ENCODE assay signal across 12 mouse cellular contexts in genomic region chr14:122472647-122473046, GRCm38 (mm10). TPM values are rescaled to one million over a fixed set of nuclear protein-coding genes. Genes with fewer than 3 reads are reported as not detected.
DNase-seq lines count a peak whose midpoint lies in the region; ATAC-seq and TF ChIP-seq lines count a peak whose summit lies in the region.
"Had no signal": no experiment of that assay in that cellular context is flagged by ENCODE, and none has a peak within 500 bp of the region (broad histone marks: within the 10 kb centered on the region; RNA-seq: fewer than 3 reads in every experiment).

No protein-coding gene starts in this region.

- H3K4me3 ChIP-seq in forebrain, embryonic 11.5 days (ENCODE audit: low read depth, low read length): peak overlapping the region; percentile 84
- peak overlapping the region; percentile 88 for H3K4me3 ChIP-seq in limb, embryonic 10.5 days
- H3K4me3 ChIP-seq in neural tube, embryonic 12.5 days: peak overlapping the region; percentile 69
- no peak overlapping the region for H3K4me3 ChIP-seq in liver, postnatal 0 days (ENCODE audit: low read depth, low read length)

- TF ChIP-seq EP300 in liver, postnatal 0 days (IDR thresholded peaks at IDR 0.05; ENCODE audit: low read depth): no peak

- TF ChIP-seq CTCF in liver, postnatal 0 days (IDR thresholded peaks at IDR 0.05; ENCODE audit: low read depth): no peak

- peaks cover 12% of the 10 kb centered on the region; the same call in 1 of the 2 replicates for H3K4me1 ChIP-seq in forebrain, embryonic 11.5 days (replicated peaks; ENCODE audit: control insufficient read depth, insufficient read depth, low read length)
- H3K4me1 ChIP-seq in limb, embryonic 10.5 days: peaks cover 78% of the 10 kb centered on the region
- H3K4me1 ChIP-seq in neural tube, embryonic 12.5 days: peaks cover 34% of the 10 kb centered on the region
- H3K4me1 ChIP-seq in liver, postnatal 0 days (ENCODE audit: insufficient read depth): peaks cover 13% of the 10 kb centered on the region

- no peaks in the 10 kb centered on the region for H3K36me3 ChIP-seq in forebrain, embryonic 11.5 days (ENCODE audit: control insufficient read depth, insufficient read depth, low read length)
- H3K36me3 ChIP-seq in limb, embryonic 10.5 days: peaks cover 7% of the 10 kb centered on the region; the same call in 1 of the 2 replicates
- H3K36me3 ChIP-seq in neural tube, embryonic 12.5 days: no peaks in the 10 kb centered on the region
- H3K36me3 ChIP-seq in liver, postnatal 0 days (replicated peaks; ENCODE audit: insufficient read depth, low read length): no peaks in the 10 kb centered on the region

- ATAC-seq in forebrain, embryonic 11.5 days (replicated peaks; ENCODE audit: low FRiP score): no peak
- ATAC-seq in neural tube, embryonic 12.5 days (ENCODE audit: low FRiP score, low read depth): no peak
- no peak for ATAC-seq in liver, postnatal 0 days

- peak overlapping the region; percentile 68 for H3K9ac ChIP-seq in forebrain, embryonic 11.5 days (ENCODE audit: low read length)
- H3K9ac ChIP-seq in neural tube, embryonic 12.5 days: peak overlapping the region; percentile 35; the same call in 1 of the 2 replicates
- H3K9ac ChIP-seq in liver, postnatal 0 days (replicated peaks): no peak overlapping the region

- peaks cover 12% of the 10 kb centered on the region for H3K27me3 ChIP-seq in forebrain, embryonic 11.5 days (ENCODE audit: control insufficient read depth, insufficient read depth, low read length)
- H3K27me3 ChIP-seq in limb, embryonic 10.5 days (ENCODE audit: low read depth, poor library complexity, severe bottlenecking): peaks cover 86% of the 10 kb centered on the region
- peaks cover 73% of the 10 kb centered on the region for H3K27me3 ChIP-seq in neural tube, embryonic 12.5 days (replicated peaks)
- H3K27me3 ChIP-seq in liver, postnatal 0 days (ENCODE audit: insufficient read depth, low read length): peaks cover 100% of the 10 kb centered on the region

- 5% methylated on average over 5 of the region's 5 CpGs for WGBS in forebrain, embryonic 11.5 days
- 0% methylated on average over 5 of the region's 5 CpGs for WGBS in limb, embryonic 10.5 days
- WGBS in neural tube, embryonic 12.5 days: 4% methylated on average over 5 of the region's 5 CpGs
- 1% methylated on average over 5 of the region's 5 CpGs for WGBS in liver, postnatal 0 days (ENCODE audit: insufficient replicate concordance)

- H3K9me3 ChIP-seq in forebrain, embryonic 11.5 days (ENCODE audit: control insufficient read depth, low read length): no peaks in the 10 kb centered on the region
- H3K9me3 ChIP-seq in limb, embryonic 10.5 days (replicated peaks): no peaks in the 10 kb centered on the region
- H3K9me3 ChIP-seq in neural tube, embryonic 12.5 days: no peaks in the 10 kb centered on the region
- H3K9me3 ChIP-seq in liver, postnatal 0 days (ENCODE audit: low read length): no peaks in the 10 kb centered on the region

- H3K4me2 ChIP-seq in forebrain, embryonic 11.5 days (ENCODE audit: low read depth, low read length, severe bottlenecking): peak overlapping the region; percentile 55
- peak overlapping the region; percentile 73 for H3K4me2 ChIP-seq in neural tube, embryonic 12.5 days (replicated peaks)
- H3K4me2 ChIP-seq in liver, postnatal 0 days (ENCODE audit: low read depth, low read length): no peak overlapping the region

- DNase-seq in cerebellum, adult 9-11 months: peak; percentile 57
- DNase-seq in forebrain, embryonic 11.5 days (ENCODE audit: low spot score): peak; percentile 53
- no peak for DNase-seq in limb, embryonic 10.5 days (ENCODE audit: low spot score)
- no peak for DNase-seq in adrenal gland, postnatal 10 days
- DNase-seq in liver, postnatal 0 days: no peak
- no peak for DNase-seq in layer of hippocampus, postnatal 10 days (ENCODE audit: low spot score in 2 of 2)
- DNase-seq: lung, postnatal 14 days; spleen, adult 18-20 months had no signal

- peak overlapping the region; percentile 99 for H3K27ac ChIP-seq in forebrain, embryonic 11.5 days (ENCODE audit: low read depth, low read length)
- H3K27ac ChIP-seq in limb, embryonic 10.5 days: peak overlapping the region; percentile 97
- H3K27ac ChIP-seq in neural tube, embryonic 12.5 days: no peak overlapping the region
- H3K27ac ChIP-seq in liver, postnatal 0 days (ENCODE audit: low read depth): no peak overlapping the region
- H3K27ac ChIP-seq: kidney, postnatal 0 days had no signal

RNA-seq across cellular contexts. Expression of gene Zic2, which starts 2.6 kb away (rescaled TPM):
- 10.3 and 11.4 TPM in 2 replicates for polyA plus RNA-seq in forebrain, embryonic 11.5 days (2014; fragmentation: Nextera tagmentation; extraction: Ambion mirVana)
- 5.0 and 5.1 TPM in 2 replicates for polyA plus RNA-seq in limb, embryonic 10.5 days (2016; fragmentation: Nextera tagmentation; extraction: Ambion mirVana)
- polyA plus RNA-seq in neural tube, embryonic 12.5 days (2016; fragmentation: Nextera tagmentation; extraction: Ambion mirVana): 11.6 and 13.4 TPM in 2 replicates
- total RNA-seq in adrenal gland, postnatal 10 days (2021): under 1 TPM; 0.15 to 0.21 TPM
- polyA plus RNA-seq in liver, postnatal 0 days (2015; fragmentation: Nextera tagmentation; extraction: Ambion mirVana): not detected in 2 replicates
- total RNA-seq in layer of hippocampus, postnatal 10 days (2021): 10 to 100 TPM; 23.7 to 25.4 TPM
- polyA plus RNA-seq: heart, embryonic 16.5 days; kidney, postnatal 0 days; thymus, postnatal 0 days had no signal

RNA-seq across cellular contexts. Expression of gene Zic5, which starts 7.2 kb away (rescaled TPM):
- polyA plus RNA-seq in forebrain, embryonic 11.5 days (2014; fragmentation: Nextera tagmentation; extraction: Ambion mirVana): 28.6 and 30.0 TPM in 2 replicates
- polyA plus RNA-seq in limb, embryonic 10.5 days (2016; fragmentation: Nextera tagmentation; extraction: Ambion mirVana): 13.8 and 14.9 TPM in 2 replicates
- 11.3 and 14.3 TPM in 2 replicates for polyA plus RNA-seq in neural tube, embryonic 12.5 days (2016; fragmentation: Nextera tagmentation; extraction: Ambion mirVana)
- not detected for total RNA-seq in adrenal gland, postnatal 10 days (2021)
- not detected in 2 replicates for polyA plus RNA-seq in liver, postnatal 0 days (2015; fragmentation: Nextera tagmentation; extraction: Ambion mirVana)
- 1 to 10 TPM; 4.3 to 5.4 TPM for total RNA-seq in layer of hippocampus, postnatal 10 days (2021)
- polyA plus RNA-seq: heart, embryonic 16.5 days; thymus, postnatal 0 days had no signal

RNA-seq across cellular contexts. Expression of gene Gm10837, which starts 17.7 kb away (rescaled TPM):
- polyA plus RNA-seq in forebrain, embryonic 11.5 days (2014; fragmentation: Nextera tagmentation; extraction: Ambion mirVana): 0.29 and 0.48 TPM in 2 replicates
- polyA plus RNA-seq in limb, embryonic 10.5 days (2016; fragmentation: Nextera tagmentation; extraction: Ambion mirVana): not detected in 2 replicates
- 0.57 and 0.68 TPM in 2 replicates for polyA plus RNA-seq in neural tube, embryonic 12.5 days (2016; fragmentation: Nextera tagmentation; extraction: Ambion mirVana)
- total RNA-seq in adrenal gland, postnatal 10 days (2021): not detected
- polyA plus RNA-seq in liver, postnatal 0 days (2015; fragmentation: Nextera tagmentation; extraction: Ambion mirVana): not detected in 2 replicates
- not detected for total RNA-seq in layer of hippocampus, postnatal 10 days (2021)
- polyA plus RNA-seq: heart, embryonic 16.5 days; kidney, postnatal 0 days; thymus, postnatal 0 days had no signal

RNA-seq across cellular contexts. Expression of gene Gm5089, which starts 21.7 kb away (rescaled TPM):
- polyA plus RNA-seq in forebrain, embryonic 11.5 days (2014; fragmentation: Nextera tagmentation; extraction: Ambion mirVana): 1.7 and 2.4 TPM in 2 replicates
- 0.36 and 0.56 TPM in 2 replicates for polyA plus RNA-seq in limb, embryonic 10.5 days (2016; fragmentation: Nextera tagmentation; extraction: Ambion mirVana)
- polyA plus RNA-seq in neural tube, embryonic 12.5 days (2016; fragmentation: Nextera tagmentation; extraction: Ambion mirVana): 1.3 TPM in 2 replicates
- not detected for total RNA-seq in adrenal gland, postnatal 10 days (2021)
- polyA plus RNA-seq in liver, postnatal 0 days (2015; fragmentation: Nextera tagmentation; extraction: Ambion mirVana): not detected in 2 replicates
- total RNA-seq in layer of hippocampus, postnatal 10 days (2021): under 1 TPM; 0.23 to 0.38 TPM
- polyA plus RNA-seq: heart, embryonic 16.5 days; kidney, postnatal 0 days; thymus, postnatal 0 days had no signal

Comparison
In these comparisons a context has a peak if more than half of its experiments do, and no peak if none do; other contexts are left out.
1. DNase-seq: peak in cerebellum, adult 9-11 months (single experiment) and forebrain, embryonic 11.5 days (single experiment); none in limb, embryonic 10.5 days (single experiment), adrenal gland, postnatal 10 days (single experiment), liver, postnatal 0 days (single experiment) and layer of hippocampus, postnatal 10 days (0 of 2).
2. H3K27ac ChIP-seq: peak in forebrain, embryonic 11.5 days (single experiment) and limb, embryonic 10.5 days (single experiment); none in neural tube, embryonic 12.5 days (single experiment) and liver, postnatal 0 days (single experiment).
3. RNA of gene Zic5, which starts 7.2 kb away (polyA plus RNA-seq): 28.6 to 30.0 TPM in forebrain, embryonic 11.5 days, 13.8 to 14.9 TPM in limb, embryonic 10.5 days and 11.3 to 14.3 TPM in neural tube, embryonic 12.5 days; not detected in liver, postnatal 0 days; every median in the first group is over 10 times any median in the second.